Mouse (Mus musculus): Measurements from ENCODE around the gene Rai1. TPM values are rescaled to one million over a fixed set of nuclear protein-coding genes. Genes with fewer than 3 reads are reported as not detected.

The Rai1 gene
- polyA plus RNA-seq, 1 experiment from 2014 or later, result 37.0 TPM

DNA sequence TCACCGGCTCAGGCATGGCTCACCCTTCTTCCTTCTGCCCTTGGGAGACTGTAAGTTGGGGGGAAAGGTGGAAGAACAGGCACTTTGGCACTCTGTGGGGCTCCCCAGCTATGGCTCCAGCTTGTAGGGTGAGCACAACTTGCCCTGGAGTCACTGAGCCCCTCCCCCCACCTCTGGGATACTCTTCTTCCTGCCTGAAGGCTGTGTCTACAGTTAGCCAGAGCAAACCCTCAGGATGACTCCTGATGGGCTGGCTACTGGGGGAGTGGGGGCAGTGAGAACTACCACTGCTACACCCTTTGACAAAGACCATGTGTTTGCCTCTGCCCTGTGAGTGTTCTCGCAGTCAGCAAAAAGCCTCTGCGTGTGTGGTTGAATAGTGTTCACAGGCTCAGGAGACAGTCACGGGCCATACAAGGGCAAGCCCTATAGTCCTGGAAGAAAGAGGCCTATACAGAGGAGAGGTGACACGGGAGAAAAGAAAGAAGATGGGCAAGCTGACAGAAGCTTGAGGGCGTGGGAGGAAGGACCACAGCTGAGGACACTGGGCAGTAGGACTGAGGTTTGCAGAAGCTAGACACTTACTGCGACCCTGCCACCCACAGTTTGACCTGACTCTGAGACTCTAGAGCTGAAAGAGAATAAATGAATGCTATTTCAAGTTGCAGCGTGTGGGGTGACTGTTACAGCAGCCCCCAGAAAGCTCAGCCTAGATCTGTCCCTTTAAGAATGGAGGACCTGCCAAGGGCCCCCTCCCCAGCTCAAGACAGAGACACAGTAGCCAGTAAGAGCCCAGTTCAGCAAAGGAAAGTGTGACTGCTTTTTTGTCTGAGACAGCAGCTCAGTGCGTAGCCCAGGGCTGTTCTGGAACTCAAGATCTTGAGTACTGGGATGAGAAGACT lies 9.7 kb upstream of the Rai1 start:
- DNase-seq (ENCODE audit: low spot score), result no peak

DNA sequence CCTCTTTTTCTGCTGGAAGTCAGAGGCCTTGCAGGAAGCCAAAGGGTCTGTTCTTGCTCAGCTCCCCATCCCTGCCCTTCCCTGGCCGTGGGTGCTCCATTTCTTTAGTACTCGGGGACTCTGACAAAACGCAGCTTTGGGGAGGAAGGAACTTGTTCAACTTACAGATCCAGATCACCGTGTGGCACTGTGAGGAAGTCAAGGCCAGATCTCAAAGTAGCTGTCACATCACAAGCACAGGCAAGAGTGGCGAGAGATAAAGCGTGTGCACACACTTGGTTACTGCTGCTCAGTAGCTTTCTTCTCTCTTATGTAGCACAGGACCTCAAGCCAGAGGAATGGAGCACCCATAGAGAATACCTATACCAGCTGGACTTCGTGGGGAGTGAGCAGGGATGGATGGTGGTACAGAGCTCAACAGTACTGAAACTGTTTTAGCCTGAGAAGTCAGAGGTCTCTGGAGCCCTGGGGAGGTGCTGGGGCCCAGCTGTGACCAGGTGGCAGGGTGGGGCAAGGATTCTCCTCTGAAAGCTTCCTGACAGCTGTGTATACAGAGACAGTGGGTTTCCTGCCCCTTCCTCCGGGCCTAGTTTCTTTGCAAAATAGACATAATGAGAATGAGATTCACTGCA lies 5.1 kb upstream of the Rai1 start:
- peak; percentile 88 for DNase-seq (ENCODE audit: low spot score)

DNA sequence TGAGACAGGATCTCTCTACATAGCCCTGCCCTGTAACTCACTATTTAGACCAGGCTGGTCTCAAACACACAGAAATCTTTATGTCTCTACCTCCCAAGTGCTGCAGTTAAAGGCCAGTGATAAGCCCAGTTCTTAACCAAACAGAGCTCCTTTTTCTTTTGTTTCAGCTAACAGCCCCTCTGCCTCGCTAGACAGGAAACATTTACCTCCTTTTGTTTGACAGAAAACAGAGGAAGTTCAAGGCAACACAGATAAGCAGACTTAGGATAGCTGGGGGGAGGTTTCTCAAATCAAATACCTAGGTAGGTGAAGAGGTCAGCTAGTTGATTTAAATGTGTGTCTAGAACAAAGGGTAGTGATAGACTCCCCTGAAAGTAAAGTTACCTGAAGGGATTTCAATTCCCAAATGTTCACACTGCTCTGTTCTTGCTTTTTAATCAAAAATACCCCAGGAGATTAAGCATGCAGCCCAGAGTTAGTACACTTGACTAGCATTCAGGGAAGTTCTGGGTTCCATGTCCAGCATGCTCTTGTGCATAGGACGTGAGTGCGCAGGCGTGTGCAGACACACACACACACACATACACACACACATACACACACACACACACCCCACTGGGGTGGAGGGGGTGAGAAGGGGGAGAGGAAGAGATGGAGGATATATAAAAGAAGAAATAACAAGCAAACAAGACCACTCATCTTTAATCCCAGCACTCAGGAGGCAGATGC lies 3.8 kb upstream of the Rai1 start:
- DNase-seq (ENCODE audit: low spot score), result peak; percentile 46

DNA sequence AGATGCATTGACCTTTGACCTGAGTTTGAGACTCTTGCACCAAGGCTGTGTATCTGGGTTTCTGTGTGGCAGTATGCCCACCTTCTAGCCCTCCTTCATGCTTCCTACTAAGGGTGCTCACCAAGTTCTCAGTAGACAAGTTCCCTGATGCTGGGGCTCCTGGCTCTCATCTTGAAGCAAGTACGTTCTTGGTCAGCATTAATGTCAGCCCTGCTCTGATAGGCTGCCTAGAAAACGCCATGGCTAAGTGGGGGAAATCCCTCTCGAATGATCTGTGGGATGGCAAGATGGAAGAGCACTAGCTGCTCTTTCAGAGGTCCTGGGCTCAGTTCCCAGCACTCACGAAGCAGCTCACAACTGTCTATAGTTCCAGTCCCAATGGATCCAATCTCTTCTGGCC lies 2.8 kb upstream of the Rai1 start:
- DNase-seq (ENCODE audit: low spot score), result no peak

DNA sequence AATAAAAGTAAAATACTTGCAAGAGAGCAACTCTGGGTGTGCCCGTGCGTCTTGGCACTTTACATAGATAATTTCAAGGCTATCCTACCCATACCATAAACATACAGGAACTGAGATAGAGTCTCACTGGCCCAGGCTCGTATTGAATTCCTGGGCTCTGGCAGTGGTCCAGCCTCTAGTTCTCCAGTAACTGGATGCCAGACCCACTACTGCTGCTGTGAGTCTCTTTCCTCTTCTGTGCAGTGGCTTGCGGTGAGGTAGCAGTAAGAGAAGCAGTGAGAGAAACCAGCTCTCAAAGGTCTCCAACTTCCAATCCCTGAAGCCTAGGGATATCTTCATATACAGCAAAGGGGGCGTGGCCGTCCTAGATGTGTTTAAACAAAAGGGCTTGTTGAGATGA lies 2.1 kb upstream of the Rai1 start:
- DNase-seq (ENCODE audit: low spot score), result no peak

DNA sequence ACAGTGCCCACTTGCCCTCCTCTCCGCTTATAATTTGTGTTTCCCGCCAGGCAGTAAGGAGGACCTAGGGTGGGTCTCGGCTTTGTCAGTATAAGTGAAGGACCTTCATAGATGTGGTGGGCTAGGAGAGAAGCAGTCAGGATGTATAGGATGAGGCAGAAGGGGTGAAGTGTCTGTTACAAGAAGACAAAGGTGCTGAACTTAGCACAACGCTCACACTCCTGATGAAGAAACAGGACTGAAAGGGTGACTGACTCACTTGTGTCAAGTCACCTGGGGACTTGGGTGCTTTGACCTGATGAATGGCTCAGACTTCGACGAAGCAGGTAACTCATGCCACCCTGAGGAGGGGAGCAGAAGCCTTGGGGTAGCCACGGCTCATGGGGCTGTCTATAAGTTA lies 1.2 kb upstream of the Rai1 start:
- no peak for DNase-seq (ENCODE audit: low spot score)

DNA sequence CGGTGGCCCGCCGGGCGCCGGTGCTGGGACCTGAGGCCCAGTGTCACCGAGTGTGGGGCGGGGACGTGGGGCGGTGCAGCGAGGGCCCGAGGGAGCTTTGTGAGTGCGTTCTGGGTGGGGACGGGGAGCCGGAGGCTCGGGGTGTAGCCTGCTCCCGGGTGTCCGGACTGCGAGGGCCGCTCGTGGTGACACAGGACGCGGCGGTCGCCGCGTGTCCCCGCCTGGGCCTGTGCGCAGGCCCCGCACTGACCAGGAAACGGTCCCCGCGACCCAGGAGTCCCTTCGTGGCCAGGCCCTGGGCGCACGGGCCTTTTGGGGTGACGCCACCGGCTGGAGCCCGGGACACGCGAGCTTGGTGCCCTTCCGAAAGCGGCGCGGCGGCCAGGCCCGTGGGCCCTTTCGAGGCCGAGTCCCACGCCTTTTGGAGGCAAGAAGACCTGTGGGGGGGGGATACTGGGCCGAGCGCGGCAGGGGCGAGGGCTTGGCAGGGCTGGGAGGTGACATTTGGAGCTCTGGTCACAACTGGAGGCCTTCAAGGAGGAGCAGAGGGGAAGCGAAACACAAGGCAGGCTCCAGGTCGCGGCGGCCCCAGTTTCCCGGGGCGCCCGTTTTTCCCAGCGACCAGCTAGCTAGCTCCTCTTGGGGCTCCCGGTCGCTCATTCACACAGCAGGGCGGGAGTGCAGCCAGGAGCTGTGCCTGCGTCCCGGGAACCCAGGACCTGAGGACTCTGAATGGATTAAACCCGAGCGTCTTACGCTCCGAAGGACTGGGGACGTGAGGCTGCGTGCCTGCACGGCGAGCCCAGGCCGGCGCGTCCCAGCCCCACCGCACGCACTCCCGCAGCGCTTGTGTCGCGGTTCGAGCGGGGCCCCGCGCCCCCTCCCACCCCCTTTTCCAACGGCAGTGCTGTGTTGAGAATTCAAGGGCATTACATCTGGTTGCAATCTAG lies 1.1 kb downstream of the Rai1 start:
- DNase-seq (ENCODE audit: low spot score), result peak; percentile 48

DNA sequence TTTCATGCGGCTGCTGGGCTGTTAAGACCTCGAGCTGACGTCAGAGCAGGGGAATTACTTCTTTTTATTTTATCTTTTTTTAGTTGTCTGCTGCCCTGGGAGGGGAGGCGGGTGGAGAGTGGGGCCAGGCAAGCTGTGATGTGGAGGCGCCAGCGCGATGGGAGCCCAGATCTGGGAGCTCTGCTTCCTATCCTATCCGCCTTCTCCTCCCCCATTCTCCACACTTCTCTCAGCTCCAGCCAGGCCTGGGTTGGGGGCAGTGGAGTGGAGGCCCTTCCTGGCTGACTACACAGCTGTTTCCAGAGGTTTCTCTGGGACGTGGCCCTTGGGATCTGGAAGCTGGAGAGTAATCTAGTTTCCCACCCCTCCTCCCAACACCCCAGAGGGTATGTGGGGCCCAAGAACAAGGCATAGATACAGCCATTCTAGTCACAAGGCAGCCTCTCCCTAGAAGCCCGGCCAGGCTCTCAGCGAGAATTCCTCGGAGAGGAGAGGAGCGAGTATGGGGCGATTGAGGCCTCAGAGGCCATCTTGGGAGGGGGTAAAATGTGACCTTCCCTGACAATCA lies 1.8 kb downstream of the Rai1 start:
- DNase-seq (ENCODE audit: low spot score), result no peak

DNA sequence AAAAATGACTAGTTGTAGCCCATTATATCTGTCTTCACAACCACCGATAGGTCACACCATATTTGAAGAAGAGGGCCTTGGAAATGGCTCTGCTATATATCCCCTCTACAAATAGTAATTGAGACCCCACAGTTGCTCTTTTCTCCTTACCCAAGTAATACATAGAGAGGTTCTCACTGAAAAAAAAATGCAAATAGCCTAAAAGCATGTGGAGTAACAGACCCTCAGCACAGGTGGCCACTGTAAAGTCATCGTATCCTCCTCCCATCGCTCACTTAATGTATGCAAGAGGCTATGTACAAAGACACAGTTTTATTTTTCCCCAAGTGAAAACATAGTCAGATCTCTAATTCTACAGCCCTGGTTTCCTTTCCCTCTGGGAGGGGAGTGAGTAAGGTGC lies 2.6 kb downstream of the Rai1 start:
- no peak for DNase-seq (ENCODE audit: low spot score)

DNA sequence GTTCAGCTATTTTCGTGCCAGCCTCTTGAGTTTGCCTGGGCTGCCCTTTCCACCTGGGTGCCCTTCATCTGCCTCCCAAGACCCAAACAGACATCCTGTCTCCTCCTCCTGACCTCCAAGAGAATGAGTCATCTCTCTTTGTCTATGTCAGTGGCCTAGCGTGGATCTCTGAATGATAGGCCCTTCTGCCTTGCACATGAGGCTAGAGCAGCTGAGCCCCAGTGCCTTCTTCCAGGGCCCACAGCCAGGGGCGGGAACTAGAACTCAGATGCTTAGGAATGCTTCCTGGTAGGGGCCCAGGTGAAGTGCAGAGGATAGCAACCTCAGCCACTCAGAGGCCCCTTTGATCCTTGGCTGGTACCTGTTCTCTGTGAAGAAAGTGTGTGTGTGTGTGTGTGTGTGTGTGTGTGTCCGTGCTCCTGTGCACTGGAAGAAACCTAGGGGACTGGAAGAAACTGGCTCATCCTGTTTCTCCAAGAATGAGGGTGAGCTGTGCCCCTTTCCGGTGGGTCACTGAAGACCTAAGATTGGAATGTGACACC lies 3.9 kb downstream of the Rai1 start:
- DNase-seq (ENCODE audit: low spot score), result peak; percentile 59

DNA sequence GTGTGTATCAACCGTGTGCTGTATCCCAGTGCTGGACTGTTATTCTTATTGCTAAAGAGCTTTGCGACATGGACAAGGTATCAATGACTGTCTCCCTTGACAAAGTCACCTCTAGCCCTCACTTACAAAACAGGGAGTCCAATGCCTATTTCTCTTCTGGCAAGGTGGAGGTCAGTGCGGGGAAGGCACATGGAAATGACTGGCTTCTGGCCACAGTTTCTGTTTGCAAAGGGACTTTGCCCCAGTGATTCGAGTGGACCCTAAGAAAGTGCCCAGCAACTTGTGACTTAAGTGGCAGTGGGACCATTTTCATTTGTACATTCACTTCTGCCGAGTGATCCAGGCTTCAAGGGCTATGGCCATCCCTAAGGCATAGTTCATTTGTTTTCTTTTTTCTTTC lies 5.6 kb downstream of the Rai1 start:
- DNase-seq (ENCODE audit: low spot score), result no peak

DNA sequence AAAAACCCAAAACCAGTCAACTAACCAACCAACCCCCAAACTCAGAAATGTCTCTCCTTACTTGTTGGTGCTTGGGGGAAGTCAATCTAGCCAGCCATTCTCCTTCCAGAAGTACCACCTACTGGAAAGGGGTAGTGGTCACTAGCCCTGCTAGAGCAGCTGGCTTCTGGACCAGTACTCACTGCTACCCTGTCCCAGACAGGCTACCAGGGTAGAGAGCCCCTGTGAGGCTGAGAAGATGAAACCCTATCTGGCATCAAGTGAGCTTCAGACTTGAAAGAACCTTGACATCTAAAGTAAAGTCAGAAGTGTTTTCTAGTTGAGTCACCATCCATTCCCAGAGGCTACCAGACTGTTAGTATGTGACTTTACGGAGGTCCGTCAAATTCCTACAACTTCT lies 6.8 kb downstream of the Rai1 start:
- DNase-seq (ENCODE audit: low spot score), result no peak

DNA sequence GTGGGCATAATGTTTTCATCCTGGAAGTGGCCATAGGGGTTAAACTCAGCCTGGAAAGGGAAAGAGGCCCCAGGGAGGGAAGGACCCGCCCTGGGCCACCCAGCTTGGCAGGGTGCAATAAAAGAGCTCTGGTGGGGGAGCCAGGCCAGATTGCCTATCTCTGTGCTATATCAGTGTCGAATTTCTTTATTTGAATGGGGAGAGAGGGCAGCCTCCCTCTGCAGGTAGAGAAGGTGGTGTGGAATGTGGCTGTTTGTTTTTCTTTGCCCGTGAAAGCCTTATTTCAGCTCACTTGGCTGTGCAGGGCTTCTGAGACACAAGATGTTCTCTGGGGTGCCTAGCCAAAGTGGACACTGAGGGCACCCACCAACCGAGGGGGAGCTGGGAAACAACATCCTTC lies 8.8 kb downstream of the Rai1 start:
- DNase-seq (ENCODE audit: low spot score), result no peak

DNA sequence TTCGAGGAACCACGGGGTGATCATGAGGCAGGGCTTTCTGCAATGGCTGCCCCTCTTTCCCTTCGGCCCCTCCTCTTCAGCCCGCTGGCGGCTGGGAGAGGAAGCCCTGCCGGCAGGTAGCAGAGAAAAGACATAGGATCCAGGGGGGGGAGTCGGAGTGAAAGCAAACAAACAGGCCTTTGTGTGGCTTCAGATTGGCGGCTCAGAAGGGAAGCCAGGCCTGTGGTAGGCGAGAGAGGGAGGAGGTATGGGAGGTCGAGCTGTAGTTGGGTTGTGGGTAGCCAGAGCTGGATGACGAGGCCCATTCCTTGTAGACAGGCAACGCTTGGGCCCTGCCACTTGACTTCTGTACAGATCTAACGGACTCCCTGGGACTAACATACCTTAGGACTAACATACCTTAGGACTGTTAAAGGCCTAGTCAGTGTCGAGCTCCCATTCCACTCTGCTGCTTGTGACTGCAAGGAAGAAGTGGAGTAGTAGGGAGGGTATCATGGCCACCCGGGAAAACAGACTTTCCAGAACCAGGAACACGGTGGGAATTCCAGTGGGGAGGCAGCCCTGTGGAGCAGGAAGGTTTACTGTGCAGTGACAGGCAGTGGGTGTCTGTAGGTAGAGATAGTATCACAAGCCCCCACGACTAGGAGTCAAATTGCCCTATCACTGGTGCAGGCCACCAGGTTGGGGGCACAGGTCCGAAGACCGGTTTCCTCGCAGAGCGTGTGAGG lies 9.6 kb downstream of the Rai1 start:
- DNase-seq (ENCODE audit: low spot score), result peak; percentile 79

DNA sequence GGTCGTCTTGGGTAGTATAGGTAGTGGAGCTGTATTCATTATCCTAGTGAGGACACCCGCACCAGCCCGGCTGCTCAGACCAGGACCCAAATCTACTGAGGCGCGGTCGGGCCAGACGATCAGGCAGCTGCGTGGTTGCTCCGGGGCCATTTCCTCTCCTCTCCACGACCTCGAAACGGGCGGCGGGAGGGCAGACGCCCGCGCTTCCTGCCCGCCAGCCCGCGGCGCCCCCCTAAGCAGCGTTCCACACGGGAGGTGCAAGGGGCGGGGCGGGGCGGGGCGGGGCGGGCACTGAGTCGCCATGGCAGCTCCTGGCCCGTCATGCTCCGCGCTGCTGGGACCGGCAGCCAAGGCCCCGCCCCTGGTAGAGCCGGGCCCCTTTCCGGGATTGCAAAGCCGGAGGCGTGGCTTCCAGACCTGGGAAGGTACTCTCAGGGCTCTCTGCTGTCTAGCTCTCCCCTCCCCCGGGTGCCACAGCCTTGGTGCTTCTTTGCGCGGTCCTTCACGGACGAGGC lies 10.3 kb downstream of the Rai1 start:
- peak; percentile 97 for DNase-seq (ENCODE audit: low spot score)

DNA sequence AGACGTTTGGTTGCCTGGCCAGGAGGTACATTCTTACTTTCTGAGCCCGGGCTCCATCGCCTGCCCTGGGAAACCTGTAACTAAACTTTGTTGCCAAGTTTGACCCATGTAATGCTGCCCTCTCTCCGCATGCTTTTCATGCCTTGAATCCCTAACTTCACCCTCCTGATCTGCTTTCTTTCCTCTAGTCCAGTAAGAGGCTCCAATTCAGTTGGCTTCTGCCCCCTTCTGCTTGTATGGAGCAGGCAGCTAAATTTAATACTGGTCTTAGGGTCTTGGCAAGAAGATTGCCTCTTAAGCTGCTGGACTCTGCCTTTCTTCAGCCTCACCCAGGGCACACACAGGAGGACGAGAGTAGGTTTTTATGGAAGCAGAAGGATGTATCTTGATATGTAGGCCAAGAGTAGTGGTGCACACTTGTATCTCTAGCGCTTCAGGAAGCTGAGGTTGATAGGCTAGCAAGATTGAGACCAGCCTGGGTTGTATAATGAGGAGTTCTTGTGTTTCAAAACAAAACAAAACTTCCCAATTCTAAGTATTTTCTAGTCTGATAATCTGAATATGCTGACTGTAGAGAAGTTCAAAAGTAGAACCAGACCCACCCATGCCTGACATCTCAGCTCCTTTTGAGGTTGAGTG lies 10.9 kb downstream of the Rai1 start:
- DNase-seq (ENCODE audit: low spot score), result peak; percentile 41

DNA sequence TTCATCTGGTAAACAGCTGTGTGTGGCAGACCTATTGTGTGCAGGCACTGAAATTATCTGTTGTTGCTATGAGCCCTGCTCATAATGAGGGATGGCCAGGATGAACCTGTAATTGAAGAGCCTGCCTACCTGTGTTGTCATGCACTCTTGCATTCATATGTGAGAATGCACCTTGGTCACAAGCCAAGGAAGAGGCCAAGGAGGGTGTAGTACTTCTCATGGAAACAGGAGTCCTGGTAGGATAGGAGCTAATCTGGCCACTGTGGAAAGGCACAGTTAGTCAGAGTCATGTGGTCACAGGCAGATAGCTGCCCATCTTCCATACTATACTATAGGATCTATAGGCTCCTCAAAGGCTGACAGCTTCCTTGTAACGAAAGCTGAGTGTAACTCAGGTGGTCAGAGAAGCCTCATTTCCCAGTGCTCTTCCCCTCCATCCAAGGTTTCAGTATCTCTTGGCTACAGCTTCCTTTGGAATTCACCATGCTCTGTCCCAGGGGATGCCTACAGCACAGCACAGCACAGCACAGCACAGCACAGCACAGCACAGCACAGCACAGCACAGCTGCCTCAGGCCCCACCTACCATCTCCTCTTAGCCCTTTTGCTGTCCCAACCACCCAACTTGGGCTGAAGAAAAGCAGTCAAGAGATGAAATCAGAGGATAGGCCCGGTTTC lies 15.9 kb downstream of the Rai1 start:
- DNase-seq (ENCODE audit: low spot score), result no peak

DNA sequence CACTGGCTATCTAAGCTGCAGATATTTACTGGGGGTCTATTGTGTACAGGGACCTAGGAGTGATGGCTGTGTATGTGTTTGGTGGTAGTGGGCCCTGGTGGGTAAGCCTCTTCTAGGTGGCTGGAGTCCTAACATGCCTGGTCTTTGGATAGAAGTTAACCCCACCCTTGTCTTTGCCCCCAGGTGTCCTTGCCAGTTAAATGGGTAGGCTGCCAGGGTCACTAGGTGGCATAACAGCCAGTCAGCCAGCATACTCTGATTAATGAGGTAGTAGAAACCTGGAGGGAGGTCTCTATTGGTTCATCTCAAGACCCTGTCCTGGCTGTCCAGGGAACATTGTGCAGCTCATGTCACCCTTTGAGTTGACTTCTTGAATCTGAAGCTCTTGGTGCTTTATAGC lies 17.8 kb downstream of the Rai1 start:
- no peak for DNase-seq (ENCODE audit: low spot score)

DNA sequence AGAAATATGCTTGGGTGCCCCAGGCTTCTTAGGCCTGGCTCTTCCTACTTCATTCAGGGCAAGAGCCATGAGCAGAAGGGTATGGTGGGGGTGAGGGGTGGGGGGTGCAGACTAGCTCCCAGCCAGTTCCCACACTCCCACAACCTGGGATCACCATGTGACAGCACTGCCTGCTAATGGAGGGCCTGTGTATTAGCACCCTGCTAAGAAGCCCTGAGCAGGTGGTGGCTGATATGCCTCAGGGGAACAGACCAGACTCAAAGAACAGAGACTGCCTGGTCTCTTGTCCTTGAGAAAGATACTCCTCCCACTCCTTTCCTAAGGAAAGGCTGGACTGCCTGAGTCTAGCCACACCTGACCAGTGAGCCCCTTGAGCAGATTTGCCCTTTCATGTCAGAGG lies 22.2 kb downstream of the Rai1 start:
- no peak for DNase-seq (ENCODE audit: low spot score)

All from thymus, postnatal 0 days (tissue).